Mouse (Mus musculus) layer of hippocampus, adult 18-20 months (tissue): ENCODE measurements around the gene Itgb1bp1. TPM values are rescaled to one million over a fixed set of nuclear protein-coding genes. Genes with fewer than 3 reads are reported as not detected.

Experiments
- DNase-seq, 2 experiments: peaks; one replicate each; pipeline ENCODE4 v3.0.0; 2022; ENCODE audit warnings: low spot score in 2 of 2
- total RNA-seq, 2 experiments: library from RNA; stranded (reverse); gene quantifications; 2 replicates each; pipeline ENCODE4 v1.2.3; 2021

Itgb1bp1 gene
- total RNA-seq, 2 experiments from 2014 or later: 40.7 to 43.4 TPM

- DNase-seq: peak in 1 of 2 experiments; percentile 20
Measured at GRCm38 (mm10) chr12:21204701-21205312, 81.3 kb downstream of the Itgb1bp1 start.

- peak; percentile 39 to 58 for DNase-seq
Measured at GRCm38 (mm10) chr12:21201485-21202269, 84.4 kb downstream of the Itgb1bp1 start.

GRCm38 (mm10) chr12:21200613-21201012, 85.5 kb downstream of the Itgb1bp1 start:
- DNase-seq: no peak

GRCm38 (mm10) chr12:21196420-21196819, 89.7 kb downstream of the Itgb1bp1 start:
- no peak for DNase-seq

- DNase-seq: no peak
Measured at GRCm38 (mm10) chr12:21195497-21195896, 90.6 kb downstream of the Itgb1bp1 start.

- DNase-seq: no peak
Measured at GRCm38 (mm10) chr12:21191546-21191945, 94.5 kb downstream of the Itgb1bp1 start.

Other genes with a start within 250 kb of the Itgb1bp1 start
- 10 to 100 TPM; 46.9 to 47.1 TPM for gene Cpsf3, start 893 bp downstream of the Itgb1bp1 start, total RNA-seq
- 10 to 100 TPM; 15.5 to 16.7 TPM for gene Iah1, start 30.1 kb upstream of the Itgb1bp1 start, total RNA-seq
- gene Adam17, start 87.3 kb upstream of the Itgb1bp1 start, total RNA-seq: 10 to 100 TPM; 13.6 to 14.3 TPM
- gene Ywhaq, start 131.4 kb upstream of the Itgb1bp1 start, total RNA-seq: 100 to 1,000 TPM; 452 to 454 TPM